Mouse (Mus musculus) embryo, embryonic 11 days (tissue): ENCODE data around the gene Rpl28.
"Not testable (repeated sequence)": the region's sequence is repeated elsewhere in the genome, so short reads cannot be mapped to it uniquely, and the experiment has no call there.

Source experiments
- DNase-seq: peaks from one replicate; pipeline ENCODE4 v3.0.0-alpha.2; 2015

Gene Rpl28

DNA sequence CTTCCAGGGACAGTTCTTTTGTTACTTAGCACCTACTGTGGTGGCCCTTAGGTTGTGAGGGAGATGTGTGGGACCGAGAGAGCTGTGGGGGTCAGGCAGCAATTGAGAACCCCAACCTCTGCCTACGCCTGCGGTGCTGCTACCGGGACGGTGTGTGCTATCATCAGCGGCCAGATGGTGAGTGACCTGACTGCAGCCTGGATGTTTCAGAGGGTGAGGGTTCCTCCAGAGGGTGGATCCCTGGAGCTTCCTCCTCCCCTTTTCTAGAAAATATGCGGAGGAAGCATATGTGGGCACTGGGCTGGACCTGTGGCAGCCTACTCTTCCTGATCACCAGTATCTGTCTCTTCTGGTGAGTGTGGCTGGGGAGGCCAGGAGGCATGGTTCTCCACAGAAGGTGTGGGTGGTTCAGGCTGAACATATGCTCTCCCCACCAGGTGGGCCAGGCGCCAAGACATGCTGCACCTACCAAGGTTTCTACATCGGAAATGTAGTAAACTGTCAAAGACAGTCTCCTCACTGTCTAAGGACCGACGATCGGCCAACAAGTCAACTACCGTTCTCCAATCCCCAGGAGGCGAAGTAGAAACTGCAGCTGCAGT is 8.9 kb upstream of the Rpl28 start:
- DNase-seq: no peak

DNA sequence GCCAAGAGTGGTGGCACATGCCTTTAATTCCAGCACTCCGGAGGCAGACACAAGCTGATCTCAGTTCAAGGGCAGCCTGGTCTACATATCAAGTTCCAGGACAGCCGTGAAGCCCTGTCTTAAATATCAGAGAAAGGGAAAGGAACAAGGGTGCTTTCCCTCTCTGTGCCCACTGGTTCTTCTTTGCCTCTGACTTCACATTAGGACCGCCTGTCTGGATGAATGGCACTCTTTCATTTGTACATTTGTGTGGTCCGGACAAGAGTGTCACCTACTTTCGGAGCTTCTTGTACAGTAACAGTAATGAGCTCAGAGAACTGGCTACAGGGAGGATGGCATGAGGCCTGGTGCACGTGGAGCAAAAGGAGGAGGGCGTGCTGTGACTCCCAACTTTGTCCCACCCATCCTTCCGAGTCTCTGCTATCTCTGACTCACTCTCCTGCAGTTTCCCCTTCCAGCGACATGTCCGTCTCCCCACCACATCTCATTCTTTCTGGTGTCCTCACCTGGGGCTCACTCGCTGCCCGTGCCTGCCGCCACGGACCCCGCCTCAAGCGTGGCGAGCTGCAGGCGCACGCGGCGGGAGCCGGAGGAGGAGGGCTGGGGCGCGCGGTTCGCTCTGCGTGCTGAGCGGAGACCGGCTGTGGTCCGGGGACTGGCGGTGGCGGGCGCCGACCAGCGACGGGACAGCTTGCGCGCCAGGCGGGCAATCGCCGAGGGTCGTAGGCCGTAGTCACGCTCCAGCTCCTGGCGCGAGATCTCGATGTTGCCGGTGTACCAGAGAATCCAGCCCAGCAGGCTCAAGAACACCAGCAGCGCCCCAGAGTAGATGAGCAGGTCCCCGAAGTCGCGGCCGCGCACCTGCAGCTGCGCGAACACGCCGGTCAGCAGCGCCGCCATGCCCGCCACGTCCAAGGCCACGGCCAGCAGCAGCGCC is 3.9 kb upstream of the Rpl28 start:
- peak; percentile 84 for DNase-seq

DNA sequence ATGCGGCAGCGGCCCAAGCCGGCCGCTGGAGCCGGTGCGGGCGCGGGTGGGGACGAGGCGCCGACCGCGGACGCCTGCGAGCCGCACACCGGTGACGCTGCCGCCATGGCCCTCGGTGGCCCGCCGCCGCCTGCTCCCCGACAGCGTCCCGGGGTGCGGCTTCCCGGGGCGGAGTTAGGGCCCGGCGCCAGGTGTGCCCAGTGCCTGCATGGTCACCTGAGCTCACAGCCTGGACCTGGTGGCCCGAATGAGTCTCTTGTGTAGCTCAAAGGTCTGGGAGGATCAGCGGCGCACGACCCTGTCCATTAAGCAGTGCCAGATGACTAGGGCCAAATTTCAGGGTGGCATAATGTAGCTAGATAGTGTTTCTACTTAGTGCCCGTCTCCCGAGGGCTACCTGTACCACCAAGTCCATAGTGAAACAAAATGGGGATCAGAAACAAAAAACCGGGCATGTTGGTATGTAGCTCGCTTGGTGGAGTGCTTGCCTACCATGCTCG is 3.2 kb upstream of the Rpl28 start, which contains the start of gene Tmem238:
Tmem238 (minus strand) TSS at position 221 of the 500 bp plus-strand sequence.
- DNase-seq: no peak

DNA sequence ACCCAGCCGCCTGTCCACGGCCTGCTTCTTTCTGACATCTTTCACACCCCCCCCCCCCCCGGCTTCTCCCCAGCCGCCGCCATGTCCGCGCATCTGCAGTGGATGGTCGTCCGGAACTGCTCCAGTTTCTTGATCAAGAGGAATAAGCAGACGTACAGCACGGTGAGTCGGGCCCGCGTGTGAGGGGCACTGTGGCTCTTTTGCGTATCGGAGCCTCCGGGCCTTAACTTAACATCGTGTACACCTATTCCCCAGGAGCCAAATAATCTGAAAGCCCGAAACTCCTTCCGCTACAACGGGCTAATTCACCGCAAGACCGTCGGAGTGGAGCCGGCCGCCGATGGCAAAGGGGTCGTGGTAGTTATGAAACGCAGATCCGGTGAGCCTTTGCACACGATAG is 574 bp downstream of the Rpl28 start:
- not testable (repeated sequence) for DNase-seq

DNA sequence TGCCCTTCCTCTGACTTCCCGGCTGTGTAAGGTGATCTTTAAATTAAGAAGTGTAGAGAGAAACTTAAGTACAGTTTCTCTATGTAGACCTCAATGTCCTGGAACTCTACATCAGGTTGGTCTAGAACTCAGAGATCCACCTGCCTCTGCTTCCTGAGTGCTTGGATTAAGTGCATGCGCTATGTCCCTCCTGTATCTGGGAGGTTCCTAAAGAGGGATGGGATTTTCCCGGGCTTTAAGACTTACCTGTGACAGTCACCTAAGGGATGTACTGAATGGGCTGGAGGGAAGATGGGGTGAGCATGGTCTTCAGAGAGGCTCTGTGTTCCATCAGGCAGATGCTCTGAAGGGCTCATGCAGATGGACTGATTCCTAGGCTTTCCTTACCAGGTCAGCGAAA is 1.0 kb downstream of the Rpl28 start:
- DNase-seq: no peak

DNA sequence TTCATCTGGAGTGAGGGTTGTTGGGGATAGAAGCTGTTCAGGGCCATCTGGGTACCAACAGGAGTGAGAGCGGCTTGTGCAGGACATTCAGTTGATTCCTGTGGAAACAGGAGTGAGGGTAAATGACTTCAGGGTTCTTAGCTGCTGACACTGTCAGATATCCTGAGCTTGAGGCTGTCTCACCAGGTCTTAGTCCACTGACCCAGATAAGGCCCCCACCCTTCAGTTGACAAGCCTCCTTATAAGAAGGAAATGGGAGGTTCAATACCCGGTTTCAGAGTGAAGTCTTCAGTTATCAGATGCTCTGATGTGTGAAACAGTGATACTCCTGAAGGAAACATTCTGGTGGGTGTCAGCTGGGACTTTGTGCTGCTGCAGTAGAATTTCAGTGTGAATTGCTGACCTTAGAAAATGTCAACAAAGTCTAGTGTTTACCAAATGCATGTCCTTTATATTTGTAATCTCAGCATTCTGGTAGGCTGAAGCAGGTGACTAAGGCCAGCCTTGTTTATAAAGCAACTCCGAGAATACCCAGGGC is 2.0 kb downstream of the Rpl28 start:
- no peak for DNase-seq

DNA sequence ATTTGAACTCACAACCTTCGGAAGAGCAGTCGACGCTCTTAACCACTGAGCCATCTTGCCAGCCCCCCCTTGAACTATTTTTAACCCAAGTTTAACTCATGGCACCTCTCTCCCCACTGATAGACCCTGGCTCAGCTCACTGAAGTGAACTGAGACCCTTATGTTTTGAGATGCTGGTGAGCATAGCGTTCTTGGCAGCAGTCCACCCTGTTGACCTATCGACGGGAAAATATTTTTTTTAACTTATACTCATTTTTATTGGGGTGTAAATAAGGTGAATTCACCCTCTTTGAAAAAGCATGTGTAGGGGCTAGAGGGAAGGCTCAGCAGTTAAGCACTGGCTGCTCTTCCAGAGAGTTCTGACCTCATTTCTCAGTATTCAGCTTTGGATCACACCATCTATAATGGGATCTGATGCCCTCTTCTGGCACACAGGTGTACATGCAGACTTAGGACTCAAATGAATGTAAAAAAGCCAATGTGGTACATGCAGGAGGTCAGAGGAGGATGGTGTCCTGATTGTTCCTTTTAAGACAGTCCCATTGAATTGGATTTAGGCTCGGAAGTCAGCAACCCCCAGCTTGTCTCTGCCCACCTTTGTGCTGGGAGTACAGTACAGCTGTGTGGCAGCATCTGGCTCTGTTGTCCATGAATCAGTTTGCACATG is 3.2 kb downstream of the Rpl28 start:
- DNase-seq: peak; percentile 44

DNA sequence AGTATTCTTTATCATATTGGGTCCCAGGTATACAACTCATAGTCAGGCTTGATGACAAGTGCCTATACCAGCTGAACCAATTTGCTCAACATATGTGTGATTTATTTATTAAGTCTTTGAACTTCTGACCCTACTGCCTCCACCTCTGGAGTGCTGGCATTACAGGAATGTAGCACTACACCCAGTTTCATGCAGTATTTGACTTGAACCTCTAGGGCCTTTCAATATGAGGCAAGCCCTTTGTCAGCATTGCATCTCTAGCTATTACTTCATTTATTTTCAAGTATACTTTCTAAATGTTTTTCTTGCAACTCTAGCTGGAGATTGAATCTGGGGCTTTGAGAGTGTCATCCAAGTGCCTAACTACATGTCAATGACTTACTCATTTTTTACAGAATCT is 9.6 kb downstream of the Rpl28 start:
- DNase-seq: no peak

DNA sequence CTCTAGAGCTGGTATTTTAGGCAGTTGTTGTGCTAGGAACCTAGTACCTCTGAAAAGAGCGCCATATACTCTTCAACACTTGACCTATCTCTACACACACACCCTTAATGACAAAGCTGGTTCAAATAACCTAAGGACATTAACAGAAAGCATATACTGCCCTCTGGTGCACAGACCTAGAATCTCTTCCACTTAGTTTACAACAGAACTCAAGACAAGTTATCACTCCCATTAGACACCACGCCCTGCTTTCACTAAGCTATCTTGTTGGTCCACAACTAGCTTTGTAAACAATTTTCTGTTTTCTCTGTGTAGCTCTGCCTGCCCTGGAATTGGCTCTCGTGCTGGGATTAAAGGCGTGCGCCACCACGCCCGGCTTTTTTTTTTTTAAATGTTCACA is 14.0 kb downstream of the Rpl28 start:
- peak; percentile 54 for DNase-seq

DNA sequence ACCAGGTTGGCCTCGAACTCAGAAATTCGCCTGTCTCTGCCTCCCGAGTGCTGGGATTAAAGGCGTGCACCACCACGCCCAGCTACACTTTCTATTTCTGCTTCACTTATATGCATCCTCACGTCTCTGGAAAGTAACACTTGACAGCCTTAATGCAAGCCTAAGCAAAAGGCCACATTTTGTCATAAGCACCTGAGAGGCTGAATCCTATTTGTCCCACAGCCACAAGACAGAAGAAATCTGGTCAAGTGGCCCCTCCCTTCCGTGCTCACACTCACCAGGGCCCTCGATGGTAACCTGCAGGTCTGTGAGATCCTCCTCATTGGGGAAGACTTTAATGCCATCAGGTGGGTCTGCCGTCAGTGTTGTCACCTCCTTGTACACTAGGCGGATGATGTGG is 18.5 kb downstream of the Rpl28 start:
- DNase-seq: not testable (repeated sequence)

DNA sequence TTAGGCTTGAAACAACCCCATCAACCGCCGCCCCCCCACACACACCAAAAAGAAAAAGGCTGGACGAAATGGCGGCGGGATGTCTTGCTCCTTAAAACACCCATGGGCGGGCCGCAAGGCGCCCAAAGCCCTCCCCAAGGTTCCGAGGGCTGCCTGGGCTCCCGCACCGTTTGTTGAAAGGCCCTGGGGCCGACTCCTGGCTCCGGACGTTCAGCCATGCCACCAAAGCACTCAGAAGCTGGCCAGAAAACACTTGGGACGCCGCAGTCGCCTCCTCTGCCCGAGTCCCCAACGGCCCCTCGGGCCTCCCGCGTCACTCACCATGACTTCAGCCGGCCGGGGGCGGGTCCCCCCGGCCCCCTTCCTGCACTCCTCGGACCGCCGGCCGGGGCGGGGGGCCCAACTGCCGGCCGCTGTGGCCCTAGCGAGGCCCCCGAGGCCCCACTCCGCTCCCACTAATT is 19.2 kb downstream of the Rpl28 start:
- peak; percentile 50 for DNase-seq

DNA sequence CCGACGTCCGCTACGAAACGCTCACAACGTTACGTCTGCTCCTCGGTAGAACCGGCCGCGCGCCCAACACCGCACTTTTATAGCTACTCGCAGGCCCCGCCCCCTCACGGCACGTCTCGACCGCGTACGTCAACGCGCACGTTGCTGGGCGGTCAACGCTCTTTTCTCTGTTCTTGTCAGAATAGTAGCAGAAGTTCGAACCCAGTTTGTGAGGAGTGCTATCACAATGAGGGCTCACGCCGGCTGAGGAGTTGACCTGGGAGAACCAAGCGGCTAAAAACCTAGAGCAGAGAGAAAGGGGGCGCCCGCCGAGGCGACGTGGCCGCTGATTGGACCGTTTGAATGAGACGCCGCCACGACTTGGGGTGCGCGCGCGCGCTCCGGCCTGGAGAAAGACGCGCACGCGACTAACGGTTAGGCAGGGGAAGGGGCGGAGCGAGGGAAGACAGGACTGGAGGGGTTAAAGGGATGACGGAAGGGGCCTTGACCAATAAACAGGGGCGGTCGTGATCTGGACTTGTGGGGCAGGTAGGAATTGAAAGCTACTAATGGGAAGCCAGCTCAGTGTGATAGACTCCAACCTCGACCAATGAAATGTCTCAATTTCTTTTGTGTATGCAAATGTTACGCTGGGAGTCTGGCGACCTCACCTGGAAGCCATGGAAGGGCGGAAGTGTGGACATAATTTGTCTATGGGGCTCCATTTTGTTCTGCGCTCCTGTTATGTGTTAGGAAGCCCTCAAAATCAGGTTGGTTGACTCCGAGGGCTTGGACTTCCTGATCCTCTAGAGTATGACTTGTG is 19.8 kb downstream of the Rpl28 start, which contains the start of gene Ube2s:
Ube2s (minus strand) TSS at position 288 of the 802 bp plus-strand sequence.
- peak; percentile 100 for DNase-seq

DNA sequence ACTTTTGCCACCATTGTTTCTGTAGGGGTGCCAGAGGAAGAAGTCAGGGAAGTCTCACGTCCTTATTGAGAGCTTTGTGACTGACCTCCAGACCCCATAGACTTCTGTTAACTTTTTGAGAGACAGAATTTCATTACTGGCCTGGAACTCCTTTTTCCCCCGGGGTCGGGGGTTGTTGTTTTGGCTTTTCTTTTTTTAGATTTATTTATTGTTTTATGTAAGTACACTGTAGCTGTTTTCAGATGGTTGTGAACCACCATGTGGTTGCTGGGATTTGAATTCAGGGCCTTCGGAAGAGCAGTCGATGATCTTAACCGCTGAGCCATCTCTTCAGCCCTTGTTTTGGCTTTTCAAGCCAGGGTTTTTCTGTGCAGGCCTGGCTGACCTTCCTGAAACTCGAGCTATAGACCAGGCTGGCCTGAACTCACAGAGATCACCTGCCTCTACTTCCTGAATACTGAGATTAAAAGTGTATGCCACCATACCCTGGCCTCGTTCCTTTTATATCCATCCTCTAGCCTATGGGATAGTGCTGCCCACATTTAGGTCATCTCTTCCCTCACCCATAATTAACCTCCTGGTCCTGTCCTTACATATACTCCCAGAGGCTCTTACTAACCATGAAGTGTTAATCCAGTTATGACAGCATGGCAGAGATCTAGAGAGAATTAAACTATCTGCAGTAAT is 20.6 kb downstream of the Rpl28 start:
- DNase-seq: no peak

DNA sequence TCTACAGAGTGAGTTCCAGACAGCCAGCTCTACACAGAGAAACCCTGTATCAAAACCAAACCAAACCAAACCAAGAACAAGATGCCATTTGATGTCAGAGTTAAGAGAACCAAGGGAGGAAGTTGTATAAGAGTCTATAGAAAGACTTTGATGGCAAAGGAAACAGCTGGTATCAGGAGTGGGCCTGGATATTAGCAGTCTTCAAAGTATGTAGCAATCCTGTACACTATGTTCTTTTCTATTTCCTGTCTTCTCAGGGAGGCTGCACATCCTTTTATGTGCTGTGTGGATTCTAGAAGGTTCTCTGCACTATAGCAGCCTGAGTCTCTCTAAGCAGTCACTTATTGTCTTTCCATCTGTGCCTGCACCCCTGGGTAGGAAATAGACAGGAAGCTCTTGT is 23.9 kb downstream of the Rpl28 start:
- no peak for DNase-seq

DNA sequence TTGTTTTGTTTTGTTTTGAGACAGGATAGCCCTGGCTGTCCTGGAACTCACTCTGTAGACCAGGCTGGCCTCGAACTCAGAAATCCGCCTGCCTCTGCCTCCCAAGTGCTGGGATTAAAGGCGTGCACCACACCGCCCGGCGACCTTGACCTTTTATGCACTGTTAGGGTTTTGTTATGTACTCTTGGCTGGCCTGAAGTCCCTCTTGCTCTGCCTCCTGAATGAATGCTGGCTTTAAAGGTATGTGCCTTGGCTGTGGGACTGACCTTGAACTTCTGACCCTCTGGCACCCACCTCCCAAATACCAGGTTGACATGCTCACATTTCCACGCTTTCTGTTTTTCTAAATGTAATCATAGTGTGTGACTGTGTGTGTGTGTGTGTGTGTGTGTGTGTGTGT is 28.3 kb downstream of the Rpl28 start:
- not testable (repeated sequence) for DNase-seq

DNA sequence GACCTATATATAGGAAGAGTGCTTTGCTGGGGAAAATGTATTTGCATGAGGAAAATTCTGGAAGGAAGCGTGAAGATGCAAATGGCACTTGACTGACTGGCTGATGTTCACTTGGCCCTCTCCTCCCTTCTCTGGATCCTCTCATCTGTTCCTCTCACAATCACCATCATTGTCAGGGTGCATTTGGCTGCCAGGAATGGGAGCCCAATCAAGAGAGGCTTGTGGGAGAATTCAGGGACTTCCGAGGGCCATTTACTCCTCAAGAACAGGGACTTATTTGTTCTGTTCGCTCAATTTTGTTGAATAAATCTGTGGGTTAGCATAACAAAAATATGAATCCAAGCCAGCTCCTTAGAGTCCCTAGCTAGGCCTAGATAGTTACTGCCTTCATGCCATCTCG is 29.0 kb downstream of the Rpl28 start:
- no peak for DNase-seq

DNA sequence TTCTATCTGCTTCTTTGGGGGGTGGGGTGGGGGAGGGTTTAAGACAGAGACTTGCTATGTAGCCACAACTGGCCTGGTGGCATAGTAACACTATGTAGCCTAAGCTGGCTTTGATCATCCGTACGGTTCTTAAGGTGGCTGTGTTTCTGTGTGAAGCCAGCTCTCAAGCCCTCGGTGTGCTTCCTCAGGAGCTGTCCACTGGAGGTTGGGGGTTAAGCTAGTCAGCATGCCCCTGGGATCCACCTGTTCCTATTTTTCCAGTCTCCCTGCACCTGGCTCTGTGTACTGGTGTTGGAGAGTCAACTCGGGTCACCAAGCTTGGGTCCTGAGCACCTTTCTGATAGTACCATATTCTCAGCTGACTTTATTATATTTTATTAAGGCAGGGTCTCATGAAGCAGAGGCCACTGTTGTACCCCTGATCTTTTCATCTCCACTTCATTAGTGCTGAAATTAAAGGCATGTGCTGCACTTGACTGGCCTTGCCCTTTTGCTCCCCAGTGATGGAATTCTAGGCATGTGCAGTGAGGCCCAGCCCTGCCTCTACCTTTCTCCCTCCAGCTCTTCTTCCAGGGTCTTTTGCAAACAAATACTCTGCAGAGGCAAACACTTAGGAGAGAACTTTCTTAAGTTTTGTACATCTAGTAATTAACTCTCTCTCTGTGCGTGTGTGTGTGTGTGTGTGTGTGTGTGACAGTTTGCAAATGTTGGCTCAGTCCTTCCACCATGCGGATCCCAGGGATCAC is 29.7 kb downstream of the Rpl28 start:
- DNase-seq: no peak

DNA sequence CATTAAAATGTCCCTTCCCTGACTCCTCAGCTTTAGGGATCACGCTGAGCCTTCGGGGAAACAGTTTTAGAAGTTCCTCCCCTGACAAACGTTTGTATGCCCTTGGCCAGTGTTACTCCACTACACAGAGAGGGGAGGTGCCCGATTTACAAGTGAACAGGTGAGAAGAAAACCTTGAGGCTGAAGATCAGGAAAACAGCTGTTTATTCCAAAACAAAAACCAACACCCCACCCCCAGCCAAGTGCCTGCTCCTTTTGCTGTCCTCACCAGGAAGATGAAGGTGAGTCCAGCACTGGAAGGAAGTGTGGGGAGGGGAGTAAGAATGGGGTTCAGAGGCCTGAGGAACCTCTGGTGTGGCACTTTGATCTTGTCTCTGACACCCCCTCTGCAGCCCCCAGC is 32.7 kb downstream of the Rpl28 start:
- no peak for DNase-seq

DNA sequence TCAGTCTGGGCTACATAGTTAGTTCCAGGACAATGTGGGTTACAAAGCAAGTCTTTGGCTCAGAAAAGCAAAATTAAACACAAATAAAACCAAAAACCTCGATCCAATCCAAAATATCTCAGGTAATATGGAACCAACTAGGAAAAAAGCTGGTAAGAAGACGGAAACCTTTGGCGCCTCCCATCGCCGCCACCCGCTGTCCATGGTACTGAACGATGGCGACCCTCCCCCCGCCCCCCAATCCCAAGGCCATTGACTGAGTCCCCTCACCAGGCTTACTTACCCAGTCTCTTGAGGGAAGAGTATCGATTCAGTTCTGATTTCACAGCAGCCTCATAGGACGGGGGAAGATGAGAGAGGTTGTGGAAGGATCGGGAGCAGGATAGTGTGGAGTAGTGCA is 37.8 kb downstream of the Rpl28 start:
- peak; percentile 32 for DNase-seq

DNA sequence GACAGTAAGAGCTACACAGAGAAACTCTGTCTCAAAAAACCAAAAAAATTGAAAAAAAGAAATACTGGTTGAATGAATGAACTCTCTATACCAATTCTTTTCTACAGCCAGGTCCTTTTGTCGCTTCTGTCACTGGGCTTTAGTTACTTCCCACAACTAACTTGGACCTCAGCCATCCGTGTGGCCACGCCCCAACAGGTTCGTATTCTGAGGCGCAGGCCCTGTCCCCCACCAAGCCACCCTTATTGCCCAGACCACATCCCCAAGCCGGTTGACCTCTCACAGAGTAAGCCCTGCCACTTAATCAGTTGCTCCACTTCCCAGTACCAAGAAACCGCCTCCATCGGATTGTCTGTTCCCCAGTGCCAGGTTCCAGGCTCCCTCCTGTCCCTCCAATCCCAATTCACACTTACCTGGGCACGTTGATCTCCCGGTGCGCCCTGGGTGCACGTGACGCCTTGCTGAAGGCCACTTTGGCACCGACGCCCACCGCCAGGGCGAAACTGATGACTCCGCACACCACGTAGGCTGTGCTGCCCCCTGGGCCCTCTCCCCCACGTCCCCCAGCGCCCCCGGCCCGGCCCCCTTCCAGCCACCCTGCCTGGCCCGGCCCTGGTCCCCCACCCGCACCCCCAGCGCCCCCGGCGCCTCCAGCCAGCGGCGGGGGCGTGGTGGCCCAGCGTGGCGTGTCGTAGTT is 43.1 kb downstream of the Rpl28 start:
- DNase-seq: peak; percentile 13
